Mouse (Mus musculus) liver, adult 2 months (tissue): ENCODE data around the gene Ndufv1. TPM values are rescaled to one million over a fixed set of nuclear protein-coding genes. Genes with fewer than 3 reads are reported as not detected.
A peak's percentile ranks its signal among the peaks of the same experiment; 100 is the strongest.

ENCODE experiments used
- DNase-seq: peaks from one replicate; pipeline ENCODE4 v3.0.0-alpha.2; 2011; ENCODE audit warnings: low read depth, low spot score; ENCODE audit errors: extremely low read depth
- H3K27ac ChIP-seq: fragments of 200-500 bp; replicated peaks from 2 replicates; pipeline ENCODE4 v1.5.1; 2012; ENCODE audit warnings: low read depth, mild to moderate bottlenecking, control low read depth, inconsistent platforms, low read length; ENCODE audit not compliant: insufficient read depth
- H3K27me3 ChIP-seq: fragments of 200-500 bp; 2 replicates; pipeline ENCODE4 v1.6.1; 2012; ENCODE audit warnings: mild to moderate bottlenecking, moderate library complexity, low read length, inconsistent platforms; ENCODE audit not compliant: control insufficient read depth, insufficient read depth
- H3K36me3 ChIP-seq: fragments of 200-500 bp; 2 replicates; pipeline ENCODE4 v1.6.1; 2012; ENCODE audit warnings: low read length, inconsistent platforms; ENCODE audit not compliant: control insufficient read depth, insufficient read depth
- H3K4me1 ChIP-seq: fragments of 200-500 bp; 2 replicates; pipeline ENCODE4 v1.6.1; 2011; ENCODE audit warnings: low read length; ENCODE audit not compliant: control insufficient read depth, insufficient read depth
- H3K4me3 ChIP-seq: fragments of 200-500 bp; 2 replicates; pipeline ENCODE4 v1.5.1; 2011; ENCODE audit warnings: low read depth, mild to moderate bottlenecking, control low read depth, low read length, moderate library complexity; ENCODE audit not compliant: insufficient read depth
- H3K79me2 ChIP-seq: fragments of 200-500 bp; 2 replicates; pipeline ENCODE4 v1.6.1; 2012; ENCODE audit warnings: inconsistent platforms, mild to moderate bottlenecking, low read length, moderate library complexity; ENCODE audit not compliant: control insufficient read depth, insufficient read depth
- H3K9ac ChIP-seq: fragments of 200-500 bp; 2 replicates; pipeline ENCODE4 v1.6.1; 2012; ENCODE audit warnings: low read depth, mild to moderate bottlenecking, control low read depth, inconsistent platforms, low read length
- CTCF ChIP-seq: fragments of 200-500 bp; IDR thresholded peaks from 2 replicates; pipeline ENCODE4 v1.5.1; 2011; ENCODE audit warnings: low read depth, low read length, control low read depth
- POLR2A ChIP-seq: fragments of 200-500 bp; IDR thresholded peaks from 2 replicates; pipeline ENCODE4 v1.6.1; 2011; ENCODE audit warnings: low read length, control low read depth; ENCODE audit not compliant: insufficient read depth; ENCODE audit errors: extremely low read depth
- WGBS: fragments of 180-500 bp; shearing (Covaris S2); methylation state at CpG from one replicate; pipeline ENCODE4 v1.1.7; 2018; 5-methylcytosine and 5-hydroxymethylcytosine counted together
- polyA plus RNA-seq: library from polyadenylated mRNA; depleted of rRNA; stranded (reverse); fragments of >200 nt; gene quantifications from 2 replicates; pipeline ENCODE4 v1.2.3, GENCODE M21; 2012
- total RNA-seq: library from RNA; depleted of rRNA; stranded (reverse); fragments of >200 nt; gene quantifications from 2 replicates; pipeline ENCODE4 v1.2.3, GENCODE M21; 2014

Gene Ndufv1
- total and polyA plus RNA-seq, 2 experiments, result 189 to 239 TPM

DNA sequence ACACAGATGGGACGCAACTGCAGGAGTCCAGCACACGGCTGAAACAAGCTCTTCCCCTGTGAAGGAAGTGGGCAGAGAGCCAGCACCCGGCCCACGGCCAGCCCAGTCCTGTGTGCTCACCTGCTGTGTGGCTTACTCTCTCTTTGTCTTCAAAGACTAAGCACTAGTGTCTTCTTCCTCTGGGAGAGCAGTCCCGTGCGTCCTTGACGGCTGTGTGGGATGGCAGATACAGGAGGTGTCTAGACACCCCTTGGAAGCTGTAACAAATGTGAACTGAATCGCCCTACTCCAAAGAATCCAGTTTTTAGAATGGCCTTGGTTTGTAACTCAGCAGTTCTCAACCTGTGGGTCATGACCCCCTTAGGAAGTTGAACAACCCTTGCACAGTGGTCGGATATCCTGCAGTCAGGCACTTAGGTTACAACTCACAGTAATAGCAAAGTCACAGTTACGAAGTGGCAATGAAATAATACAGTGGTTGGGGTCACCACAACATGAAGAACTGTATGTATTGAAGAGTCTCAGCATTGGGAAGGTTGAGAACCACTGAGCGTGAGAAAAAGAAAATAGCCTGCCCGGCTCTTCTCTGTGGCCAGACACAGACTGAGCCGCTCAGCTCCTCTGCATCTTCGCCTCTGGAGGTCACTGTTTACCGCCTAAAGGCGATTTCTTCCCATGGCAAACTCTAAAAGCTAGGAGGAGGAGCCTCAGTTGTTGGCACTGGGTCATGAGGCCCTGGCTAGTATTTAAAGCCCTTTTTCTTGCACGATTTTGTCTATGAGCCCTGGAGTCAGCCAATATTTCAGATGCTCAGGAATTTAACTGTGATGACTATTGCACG is 6.4 kb upstream of the Ndufv1 start:
- no peaks in the 10 kb centered on the region for H3K36me3 ChIP-seq
- H3K27ac ChIP-seq, result peak overlapping the region; percentile 80
- peak; percentile 84 for DNase-seq
- peak overlapping the region; percentile 20; the same call in 1 of the 2 replicates for H3K9ac ChIP-seq
- H3K27me3 ChIP-seq, result no peaks in the 10 kb centered on the region
- 16% methylated on average over 18 of the region's 18 CpGs for WGBS
- H3K4me1 ChIP-seq, result peaks cover 26% of the 10 kb centered on the region
- H3K79me2 ChIP-seq, result no peaks in the 10 kb centered on the region
- TF ChIP-seq POLR2A (no peak), CTCF (peak; percentile 89)
- H3K4me3 ChIP-seq, result no peak overlapping the region

- Histone ChIP-seq H3K4me3 (no peak overlapping the region), H3K9ac (no peak overlapping the region), H3K27ac (peak overlapping the region; percentile 26; the same call in 1 of the 2 replicates), H3K79me2 (no peaks in the 10 kb centered on the region), H3K27me3 (no peaks in the 10 kb centered on the region), H3K4me1 (peaks cover 20% of the 10 kb centered on the region), H3K36me3 (no peaks in the 10 kb centered on the region)
- no peak for TF ChIP-seq CTCF
- TF ChIP-seq POLR2A, result no peak
- WGBS, result 83% methylated on average over 10 of the region's 10 CpGs
- no peak for DNase-seq
Measured at GRCm38 (mm10) chr19:4017921-4018587, 5.4 kb upstream of the Ndufv1 start.

GRCm38 (mm10) chr19:4015635-4016034 is 3.0 kb upstream of the Ndufv1 start:
- Histone ChIP-seq H3K4me3 (no peak overlapping the region), H3K9ac (no peak overlapping the region), H3K27ac (no peak overlapping the region), H3K4me1 (peaks cover 22% of the 10 kb centered on the region), H3K36me3 (no peaks in the 10 kb centered on the region), H3K79me2 (no peaks in the 10 kb centered on the region; the same call in 1 of the 2 replicates), H3K27me3 (no peaks in the 10 kb centered on the region)
- TF ChIP-seq POLR2A (no peak), CTCF (no peak)
- no peak for DNase-seq
- 81% methylated on average over 5 of the region's 5 CpGs for WGBS

DNA sequence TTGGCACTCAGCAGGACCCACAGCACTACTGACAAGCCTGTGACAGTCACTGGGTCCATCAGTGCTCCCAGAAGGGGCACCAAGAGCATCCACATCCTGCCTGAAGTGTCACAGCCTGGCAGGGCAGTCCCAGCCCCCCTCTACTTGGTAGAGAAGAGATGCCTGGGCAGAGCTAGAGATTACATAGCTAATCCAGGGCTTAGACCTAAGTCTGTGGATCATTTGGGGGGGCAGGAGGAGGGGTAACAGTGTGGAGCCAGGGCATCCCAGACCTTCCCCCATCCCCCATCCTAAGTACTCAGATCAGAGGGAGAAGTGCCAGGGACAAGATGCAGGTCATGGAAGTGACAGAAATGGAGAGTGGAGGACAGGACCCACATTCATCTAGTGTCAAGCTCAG is 2.2 kb upstream of the Ndufv1 start:
- Histone ChIP-seq H3K9ac (no peak overlapping the region), H3K79me2 (no peaks in the 10 kb centered on the region; the same call in 1 of the 2 replicates), H3K4me1 (peaks cover 20% of the 10 kb centered on the region), H3K4me3 (no peak overlapping the region), H3K27me3 (no peaks in the 10 kb centered on the region), H3K27ac (no peak overlapping the region), H3K36me3 (no peaks in the 10 kb centered on the region)
- no peak for DNase-seq
- TF ChIP-seq POLR2A (no peak), CTCF (no peak)

- H3K4me3 ChIP-seq, result peak overlapping the region; percentile 38
- peak overlapping the region; percentile 30; the same call in 1 of the 2 replicates for H3K27ac ChIP-seq
- H3K9ac ChIP-seq, result peak overlapping the region; percentile 71
- DNase-seq, result no peak
- H3K4me1 ChIP-seq, result peaks cover 9% of the 10 kb centered on the region
- TF ChIP-seq CTCF (no peak), POLR2A (no peak)
- no peaks in the 10 kb centered on the region; the same call in 1 of the 2 replicates for H3K79me2 ChIP-seq
- 25% methylated on average over 9 of the region's 9 CpGs for WGBS
- peaks cover 12% of the 10 kb centered on the region; the same call in 1 of the 2 replicates for H3K36me3 ChIP-seq
- no peaks in the 10 kb centered on the region for H3K27me3 ChIP-seq
Measured at GRCm38 (mm10) chr19:4013066-4013465, 460 bp upstream of the Ndufv1 start.
